Mouse (Mus musculus) CH12.LX (cell line): ENCODE measurements around the gene Rnf208. TPM values are rescaled to one million over a fixed set of nuclear protein-coding genes. Genes with fewer than 3 reads are reported as not detected.

Experiments
- DNase-seq: peaks from one replicate; pipeline ENCODE4 v3.0.0-alpha.2; 2013; ENCODE audit errors: extremely low read depth
- H3K27ac ChIP-seq: 2 replicates; pipeline ENCODE4 v1.5.1; 2012; ENCODE audit warnings: low read depth, mild to moderate bottlenecking, control low read depth, moderate library complexity; ENCODE audit not compliant: insufficient read depth
- H3K27me3 ChIP-seq: replicated peaks from 2 replicates; pipeline ENCODE3; 2012; ENCODE audit warnings: inconsistent platforms
- H3K36me3 ChIP-seq, 2 experiments: replicated peaks in 1 of 2; 2 replicates each; pipeline versions ENCODE3 to v1.6.1; 2012; ENCODE audit warnings: inconsistent platforms in 1 of 2, low read length in 1 of 2, mild to moderate bottlenecking in 1 of 2, mixed read lengths in 1 of 2, moderate library complexity in 1 of 2; ENCODE audit not compliant: control insufficient read depth in 1 of 2, insufficient read depth in 1 of 2
- H3K4me1 ChIP-seq, 2 experiments: 2 replicates each; pipeline ENCODE4 v1.6.1; 2012; ENCODE audit warnings: inconsistent platforms in 1 of 2, moderate library complexity in 1 of 2; ENCODE audit not compliant: insufficient read depth in 2 of 2, control insufficient read depth in 1 of 2
- H3K4me2 ChIP-seq: 2 replicates; pipeline ENCODE4 v1.6.1; 2012; ENCODE audit warnings: low read depth, mild to moderate bottlenecking, control low read depth; ENCODE audit not compliant: poor library complexity, insufficient read depth, severe bottlenecking
- H3K4me3 ChIP-seq, 3 experiments: fragments of 150-350 bp in 1 of 3; sonication (generic) in 1 of 3; replicated peaks in 1 of 3; 2 replicates each; pipeline versions ENCODE3 to v1.5.1; 2011 to 2012; ENCODE audit warnings: low read depth in 2 of 3, low read length in 2 of 3, mild to moderate bottlenecking in 2 of 3, moderate library complexity in 2 of 3, control low read depth in 1 of 3, improper control_type of control experiment in 1 of 3, inconsistent platforms in 1 of 3, mixed read lengths in 1 of 3; ENCODE audit not compliant: poor library complexity in 1 of 3
- H3K79me2 ChIP-seq: replicated peaks from 2 replicates; pipeline ENCODE4 v1.6.1; 2012; ENCODE audit warnings: mild to moderate bottlenecking, moderate library complexity; ENCODE audit not compliant: control insufficient read depth, poor library complexity, insufficient read depth, severe bottlenecking; ENCODE audit errors: extremely low read depth
- H3K9ac ChIP-seq: 2 replicates; pipeline ENCODE4 v1.6.1; 2012; ENCODE audit warnings: low read depth, mild to moderate bottlenecking, control low read depth, moderate library complexity; ENCODE audit not compliant: insufficient read depth
- H3K9me3 ChIP-seq: replicated peaks from 2 replicates; pipeline ENCODE3; 2012; ENCODE audit warnings: low read length, inconsistent platforms, mixed read lengths
- BHLHE40 ChIP-seq: IDR thresholded peaks from 2 replicates; pipeline ENCODE4 v1.6.1; 2011; ENCODE audit warnings: mild to moderate bottlenecking, low read depth, low read length, improper control_type of control experiment
- CHD1 ChIP-seq: IDR thresholded peaks from 2 replicates; pipeline ENCODE4 v1.6.1; 2012; ENCODE audit warnings: low read depth, low read length, improper control_type of control experiment, inconsistent platforms
- CHD2 ChIP-seq: IDR thresholded peaks from 2 replicates; pipeline ENCODE4 v1.6.1; 2011; ENCODE audit warnings: low read length, improper control_type of control experiment
- CTCF ChIP-seq, 2 experiments: IDR thresholded peaks in 1 of 2; conservative IDR thresholded peaks in 1 of 2; 2 replicates each; pipeline ENCODE4 v1.5.1; 2011 to 2012; ENCODE audit warnings: low read depth in 2 of 2, low read length in 2 of 2, improper control_type of control experiment in 1 of 2, inconsistent platforms in 1 of 2, mild to moderate bottlenecking in 1 of 2, moderate library complexity in 1 of 2
- E2F4 ChIP-seq: IDR thresholded peaks from 2 replicates; pipeline ENCODE4 v1.6.1; 2011; ENCODE audit warnings: low read depth, low read length, improper control_type of control experiment; ENCODE audit not compliant: insufficient replicate concordance
- ELF1 ChIP-seq: IDR thresholded peaks from 2 replicates; pipeline ENCODE4 v1.6.1; 2014; ENCODE audit warnings: low read depth, mild to moderate bottlenecking, inconsistent platforms, low read length, improper control_type of control experiment
- EP300 ChIP-seq: IDR thresholded peaks from 2 replicates; pipeline ENCODE4 v1.6.1; 2011; ENCODE audit warnings: low read length, improper control_type of control experiment
- ETS1 ChIP-seq: conservative IDR thresholded peaks from 2 replicates; pipeline ENCODE4 v1.6.1; 2012; ENCODE audit warnings: low read depth, mild to moderate bottlenecking, inconsistent platforms, low read length, improper control_type of control experiment, moderate library complexity
- GABPA ChIP-seq: IDR thresholded peaks from 2 replicates; pipeline ENCODE4 v1.6.1; 2012; ENCODE audit warnings: low read depth, low read length, improper control_type of control experiment, inconsistent platforms; ENCODE audit not compliant: insufficient replicate concordance
- HCFC1 ChIP-seq: IDR thresholded peaks from 2 replicates; pipeline ENCODE4 v1.6.1; 2012; ENCODE audit warnings: low read depth, mild to moderate bottlenecking, inconsistent platforms, low read length, improper control_type of control experiment
- IRF4 ChIP-seq: IDR thresholded peaks from 2 replicates; pipeline ENCODE4 v1.6.1; 2014; ENCODE audit warnings: low read depth, mild to moderate bottlenecking, inconsistent platforms, low read length, improper control_type of control experiment
- JUN ChIP-seq: IDR thresholded peaks from 2 replicates; pipeline ENCODE4 v1.6.1; 2011; ENCODE audit warnings: low read depth, mild to moderate bottlenecking, low read length, improper control_type of control experiment, moderate library complexity; ENCODE audit not compliant: insufficient read depth
- JUND ChIP-seq: conservative IDR thresholded peaks from 2 replicates; pipeline ENCODE4 v1.6.1; 2011; ENCODE audit warnings: low read depth, low read length, improper control_type of control experiment
- KAT2A ChIP-seq: IDR thresholded peaks from 2 replicates; pipeline ENCODE4 v1.6.1; 2012; ENCODE audit warnings: low read length, improper control_type of control experiment, inconsistent platforms; ENCODE audit not compliant: insufficient replicate concordance
- MAFK ChIP-seq: IDR thresholded peaks from 2 replicates; pipeline ENCODE4 v1.6.1; 2011; ENCODE audit warnings: low read length, improper control_type of control experiment; ENCODE audit not compliant: insufficient replicate concordance
- MAX ChIP-seq: IDR thresholded peaks from 2 replicates; pipeline ENCODE4 v1.6.1; 2011; ENCODE audit warnings: low read length, improper control_type of control experiment
- MAZ ChIP-seq: IDR thresholded peaks from 2 replicates; pipeline ENCODE4 v1.6.1; 2012; ENCODE audit warnings: low read depth, mild to moderate bottlenecking, inconsistent platforms, low read length, improper control_type of control experiment, moderate library complexity
- MEF2A ChIP-seq: IDR thresholded peaks from 2 replicates; pipeline ENCODE4 v1.6.1; 2014; ENCODE audit warnings: low read depth, mild to moderate bottlenecking, inconsistent platforms, low read length, improper control_type of control experiment, borderline replicate concordance
- MXI1 ChIP-seq: IDR thresholded peaks from 2 replicates; pipeline ENCODE4 v1.6.1; 2011; ENCODE audit warnings: mild to moderate bottlenecking, low read depth, low read length, improper control_type of control experiment
- MYC ChIP-seq: IDR thresholded peaks from 2 replicates; pipeline ENCODE4 v1.6.1; 2011; ENCODE audit warnings: low read depth, mild to moderate bottlenecking, improper control_type of control experiment, low read length
- NELFE ChIP-seq: IDR thresholded peaks from 2 replicates; pipeline ENCODE4 v1.6.1; 2011; ENCODE audit warnings: low read depth, low read length, improper control_type of control experiment
- NRF1 ChIP-seq: IDR thresholded peaks from 2 replicates; pipeline ENCODE4 v1.6.1; 2014; ENCODE audit warnings: low read depth, mild to moderate bottlenecking, inconsistent platforms, low read length, improper control_type of control experiment, moderate library complexity
- PAX5 ChIP-seq: IDR thresholded peaks from 2 replicates; pipeline ENCODE4 v1.6.1; 2012; ENCODE audit warnings: low read length, inconsistent platforms, mixed read lengths
- POLR2A ChIP-seq: IDR thresholded peaks from 2 replicates; pipeline ENCODE4 v1.6.1; 2011; ENCODE audit warnings: low read depth, mild to moderate bottlenecking, improper control_type of control experiment, low read length
- POLR2AphosphoS2 ChIP-seq: IDR thresholded peaks from 2 replicates; pipeline ENCODE4 v1.6.1; 2011; ENCODE audit warnings: low read depth, low read length, improper control_type of control experiment
- RAD21 ChIP-seq: IDR thresholded peaks from 2 replicates; pipeline ENCODE4 v1.6.1; 2011; ENCODE audit warnings: low read depth, mild to moderate bottlenecking, low read length, improper control_type of control experiment, moderate library complexity
- RCOR1 ChIP-seq: conservative IDR thresholded peaks from 2 replicates; pipeline ENCODE4 v1.6.1; 2012; ENCODE audit warnings: low read depth, mild to moderate bottlenecking, inconsistent platforms, low read length, improper control_type of control experiment
- SIN3A ChIP-seq: IDR thresholded peaks from 2 replicates; pipeline ENCODE4 v1.6.1; 2012; ENCODE audit warnings: low read length, improper control_type of control experiment, inconsistent platforms
- SMC3 ChIP-seq: IDR thresholded peaks from 2 replicates; pipeline ENCODE4 v1.6.1; 2011; ENCODE audit warnings: low read depth, low read length, improper control_type of control experiment
- TBP ChIP-seq: conservative IDR thresholded peaks from 2 replicates; pipeline ENCODE4 v1.6.1; 2011; ENCODE audit warnings: low read depth, low read length, improper control_type of control experiment
- TCF12 ChIP-seq: IDR thresholded peaks from 2 replicates; pipeline ENCODE4 v1.6.1; 2014; ENCODE audit warnings: low read depth, mild to moderate bottlenecking, inconsistent platforms, low read length, improper control_type of control experiment
- UBTF ChIP-seq: IDR thresholded peaks from 2 replicates; pipeline ENCODE4 v1.6.1; 2012; ENCODE audit warnings: low read depth, mild to moderate bottlenecking, inconsistent platforms, low read length, improper control_type of control experiment, moderate library complexity
- USF1 ChIP-seq: IDR thresholded peaks from 2 replicates; pipeline ENCODE4 v1.6.1; 2014; ENCODE audit warnings: low read depth, mild to moderate bottlenecking, inconsistent platforms, low read length, improper control_type of control experiment
- USF2 ChIP-seq: conservative IDR thresholded peaks from 2 replicates; pipeline ENCODE4 v1.6.1; 2011; ENCODE audit warnings: low read depth, low read length, improper control_type of control experiment
- ZC3H11A ChIP-seq: IDR thresholded peaks from 2 replicates; pipeline ENCODE4 v1.6.1; 2012; ENCODE audit warnings: low read depth, mild to moderate bottlenecking, inconsistent platforms, low read length, improper control_type of control experiment
- ZKSCAN1 ChIP-seq: IDR thresholded peaks from 2 replicates; pipeline ENCODE4 v1.6.1; 2012; ENCODE audit warnings: low read depth, inconsistent platforms, low read length, improper control_type of control experiment, borderline replicate concordance
- ZMIZ1 ChIP-seq: IDR thresholded peaks from 2 replicates; pipeline ENCODE4 v1.6.1; 2012; ENCODE audit warnings: low read depth, mild to moderate bottlenecking, inconsistent platforms, low read length, improper control_type of control experiment
- ZNF384 ChIP-seq: IDR thresholded peaks from 2 replicates; pipeline ENCODE4 v1.6.1; 2012; ENCODE audit warnings: low read depth, low read length, improper control_type of control experiment, inconsistent platforms
- dilution Hi-C: fragments of 300-500 bp; cut with MboI; formaldehyde crosslinking; loops from 2 replicates; pipeline ENCODE4 v1.14.3; 2020; ENCODE audit warnings: low sequenced_read_pairs; ENCODE audit not compliant: extremely low pct_unique_long_range_greater_than_20kb, extremely low pct_ligation_motif_present
- in situ Hi-C: fragments of 300-500 bp; cut with MboI; formaldehyde crosslinking; loops from 3 replicates; pipeline ENCODE4 v1.14.3; 2019; ENCODE audit warnings: low sequenced_read_pairs, low pct_ligation_motif_present, low pct_unique_long_range_greater_than_20kb, mixed read lengths
- polyA plus RNA-seq: library from polyadenylated mRNA; unstranded; fragments of >175 nt; gene quantifications from 2 replicates; pipeline ENCODE4 v1.2.1, GENCODE M21; 2012; ENCODE audit warnings: low read depth; ENCODE audit not compliant: insufficient read length
- total RNA-seq, 2 experiments: library from RNA; depleted of rRNA; stranded (reverse); fragments of 300-350 nt in 1 of 2; fragments of >200 nt in 1 of 2; gene quantifications; 2 replicates each; pipeline ENCODE4 v1.2.3; 2012 to 2014

The Rnf208 gene
- total and polyA plus RNA-seq, 3 experiments = 0.34 to 1.7 (median 1.4) TPM

DNA sequence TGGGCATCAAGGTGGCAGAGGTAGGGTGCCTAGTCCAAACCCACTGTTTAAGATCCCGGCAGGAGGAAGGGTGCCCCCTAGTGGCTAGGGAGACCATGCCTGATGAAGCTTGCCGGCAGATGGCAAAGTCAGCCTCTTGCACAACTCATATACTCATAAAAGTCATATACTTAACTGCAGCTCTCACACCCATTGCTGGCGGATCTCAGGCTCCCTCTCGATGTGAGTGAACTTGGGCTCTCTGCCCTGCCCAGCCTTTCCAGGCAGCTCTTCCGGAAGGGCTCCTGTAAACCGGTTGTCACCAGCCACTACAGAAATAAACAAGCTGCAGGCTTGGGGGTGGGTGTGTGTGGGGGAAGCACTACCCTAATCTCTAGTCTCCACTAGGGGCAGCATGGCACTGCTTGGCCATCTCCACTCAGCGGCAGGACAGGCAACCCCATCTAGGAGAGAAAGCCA, 13.6 kb upstream of the Rnf208 start:
- Histone ChIP-seq H3K27me3 (peaks cover 45% of the 10 kb centered on the region), H3K4me1 (peaks cover 4 to 26% of the 10 kb centered on the region in 2 experiments; a peak in 3 of 4 replicates), H3K79me2 (peaks cover 5% of the 10 kb centered on the region), H3K9ac (no peak overlapping the region), H3K36me3 (peaks cover 4 to 5% of the 10 kb centered on the region in 2 experiments), H3K27ac (peak overlapping the region; percentile 14; the same call in 1 of the 2 replicates)
- dilution Hi-C loops (no loop called here), in situ Hi-C loops (no loop called here)
- peak; percentile 90 for DNase-seq
- TF ChIP-seq ZMIZ1 = no peak
- TF ChIP-seq POLR2A = no peak; the same call in 1 of the 2 replicates
- TF ChIP-seq USF1 = no peak
- no peak for TF ChIP-seq ZKSCAN1
- no peak for TF ChIP-seq HCFC1
- no peak for TF ChIP-seq MAFK
- TF ChIP-seq GABPA = no peak
- peak; percentile 80 to 95 for TF ChIP-seq CTCF (conservative IDR thresholded peaks at IDR 0.05 in 1 of 2, IDR thresholded peaks at IDR 0.05 in 1 of 2; ENCODE audit: low read depth in 2 of 2, low read length in 2 of 2)
- no peak for TF ChIP-seq USF2
- TF ChIP-seq PAX5 = no peak
- peak; percentile 40 for TF ChIP-seq NELFE
- no peak for TF ChIP-seq JUN
- no peak for TF ChIP-seq MAX
- TF ChIP-seq CHD2 = 0 out of 2 replicates have a peak, but pooled peaks have one; percentile 40
- TF ChIP-seq TCF12 = peak; percentile 30; the same call in 1 of the 2 replicates
- no peak for TF ChIP-seq POLR2AphosphoS2
- TF ChIP-seq BHLHE40 = no peak
- 0 out of 2 replicates have a peak, but pooled peaks have one; percentile 7 for TF ChIP-seq NRF1
- TF ChIP-seq RCOR1 = no peak
- no peak for TF ChIP-seq EP300
- no peak for TF ChIP-seq KAT2A
- TF ChIP-seq IRF4 = no peak; the same call in 1 of the 2 replicates
- no peak for TF ChIP-seq TBP
- peak; percentile 72 for TF ChIP-seq RAD21
- TF ChIP-seq ZC3H11A = no peak
- no peak for TF ChIP-seq JUND
- peak; percentile 75 for TF ChIP-seq ELF1
- no peak for TF ChIP-seq E2F4
- TF ChIP-seq MYC = no peak
- TF ChIP-seq SIN3A = 0 out of 2 replicates have a peak, but pooled peaks have one; percentile 66
- no peak; the same call in 1 of the 2 replicates for TF ChIP-seq ETS1
- TF ChIP-seq MAZ = no peak
- no peak for TF ChIP-seq MXI1
- TF ChIP-seq CHD1 = no peak
- TF ChIP-seq SMC3 = peak; percentile 59
- no peak for TF ChIP-seq ZNF384
- TF ChIP-seq MEF2A = 0 out of 2 replicates have a peak, but pooled peaks have one; percentile 15
- 0 out of 2 replicates have a peak, but pooled peaks have one; percentile 54 for TF ChIP-seq UBTF
- TF ChIP-seq, all 38 proteins: peak for 11
- peak overlapping the region; percentile 23 to 33 (median 23) for H3K4me3 ChIP-seq
- no peaks in the 10 kb centered on the region for H3K9me3 ChIP-seq
- peak overlapping the region; percentile 52 for H3K4me2 ChIP-seq
